Mouse (Mus musculus) megakaryocyte-erythroid progenitor cell, adult 5-6 weeks (primary cell): ENCODE measurements around the gene Cers5. TPM values are rescaled to one million over a fixed set of nuclear protein-coding genes. Genes with fewer than 3 reads are reported as not detected.
"Not testable (repeated sequence)": the region's sequence is repeated elsewhere in the genome, so short reads cannot be mapped to it uniquely, and the experiment has no call there.

ENCODE experiments used
- ATAC-seq: replicated peaks from 2 replicates; pipeline ENCODE4 v1.8.0; 2016; ENCODE audit warnings: mild to moderate bottlenecking, inconsistent platforms; ENCODE audit not compliant: severe bottlenecking, poor library complexity, low FRiP score, low TSS enrichment
- total RNA-seq, 2 experiments: library from RNA; stranded (forward) in 1 of 2; stranded (reverse) in 1 of 2; fragments of 200-1000, 215-1000 nt in 1 of 2; fragments of >200 nt in 1 of 2; fragmentation: Nextera tagmentation in 1 of 2; gene quantifications; 2 replicates each; pipeline ENCODE4 v1.2.3; 2014 to 2017

Cers5 gene
- total RNA-seq, 2 experiments from 2014 or later = 2.2 to 7.2 TPM

DNA sequence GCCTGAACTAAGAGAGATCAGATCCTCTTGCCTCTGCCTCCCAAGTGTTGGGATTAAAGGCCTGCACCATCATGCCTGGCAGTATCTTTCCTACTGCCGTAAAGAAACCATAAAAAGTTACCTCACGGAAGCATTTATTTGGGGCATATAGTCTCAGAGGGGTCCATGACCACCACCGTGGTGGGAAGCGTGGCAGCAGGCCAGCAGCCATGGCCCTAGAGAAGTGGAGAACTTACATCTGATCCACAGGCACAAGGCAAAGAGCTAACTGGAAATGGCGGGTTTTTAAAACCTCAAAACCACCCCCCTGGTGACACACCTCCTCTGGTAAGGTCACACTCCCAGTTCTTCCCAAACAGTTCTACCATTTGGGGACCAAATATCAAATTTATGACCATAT is 44.5 kb downstream of the Cers5 start:
- ATAC-seq = no peak

DNA sequence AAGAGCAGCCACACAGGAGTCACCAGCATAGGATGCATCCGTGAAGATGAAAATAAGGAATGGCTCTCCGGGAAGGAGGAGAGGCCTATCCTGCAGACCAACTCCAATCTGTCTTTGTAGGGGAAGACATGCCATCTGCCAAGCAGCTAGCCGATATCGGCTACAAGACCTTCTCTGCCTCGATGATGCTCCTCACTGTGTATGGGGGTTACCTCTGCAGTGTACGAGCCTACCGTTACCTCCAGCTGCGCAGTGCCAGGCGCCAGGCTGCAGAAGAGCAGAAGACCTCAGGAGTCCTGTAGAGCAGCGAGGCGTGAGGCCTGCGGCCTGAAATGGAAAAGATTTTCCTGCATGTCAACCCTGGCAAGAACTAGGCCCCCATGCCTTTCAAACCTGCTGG is 45.2 kb downstream of the Cers5 start:
- no peak for ATAC-seq

DNA sequence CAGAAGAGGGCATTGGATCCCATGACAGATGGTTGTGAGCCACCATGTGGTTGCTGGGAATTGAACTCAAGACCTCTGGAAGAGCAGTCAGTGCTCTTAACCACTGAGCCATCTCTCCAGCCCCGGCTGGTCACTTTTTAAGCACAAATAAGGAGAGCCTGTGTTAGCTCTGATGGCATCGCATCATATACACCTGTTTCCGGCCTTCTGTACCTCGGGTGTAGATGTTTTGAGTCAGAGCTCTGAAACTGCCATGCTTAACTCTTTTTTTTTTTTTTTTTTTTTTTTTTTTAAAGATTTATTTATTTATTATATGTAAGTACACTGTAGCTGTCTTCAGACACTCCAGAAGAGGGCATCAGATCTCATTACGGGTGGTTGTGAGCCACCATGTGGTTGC is 45.6 kb downstream of the Cers5 start:
- ATAC-seq = not testable (repeated sequence)

DNA sequence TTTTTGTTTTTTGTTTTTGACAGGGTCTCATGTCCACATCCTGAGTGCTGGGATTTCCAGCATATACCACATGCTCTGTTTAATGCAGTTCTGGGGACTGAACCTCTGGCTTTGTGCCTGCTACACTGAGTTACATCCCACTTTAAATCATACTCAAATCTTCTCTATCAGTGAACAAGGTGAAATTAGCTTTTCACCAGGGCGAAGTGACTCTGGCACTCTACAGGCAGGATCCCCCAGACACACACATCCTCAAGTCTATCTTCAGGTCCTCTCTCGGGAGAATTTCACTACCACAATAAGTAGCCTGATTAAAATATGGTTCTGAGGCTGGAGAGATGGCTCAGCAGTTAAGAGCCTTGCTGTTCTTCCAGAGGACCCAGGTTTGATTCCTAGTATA is 46.1 kb downstream of the Cers5 start:
- ATAC-seq = no peak

DNA sequence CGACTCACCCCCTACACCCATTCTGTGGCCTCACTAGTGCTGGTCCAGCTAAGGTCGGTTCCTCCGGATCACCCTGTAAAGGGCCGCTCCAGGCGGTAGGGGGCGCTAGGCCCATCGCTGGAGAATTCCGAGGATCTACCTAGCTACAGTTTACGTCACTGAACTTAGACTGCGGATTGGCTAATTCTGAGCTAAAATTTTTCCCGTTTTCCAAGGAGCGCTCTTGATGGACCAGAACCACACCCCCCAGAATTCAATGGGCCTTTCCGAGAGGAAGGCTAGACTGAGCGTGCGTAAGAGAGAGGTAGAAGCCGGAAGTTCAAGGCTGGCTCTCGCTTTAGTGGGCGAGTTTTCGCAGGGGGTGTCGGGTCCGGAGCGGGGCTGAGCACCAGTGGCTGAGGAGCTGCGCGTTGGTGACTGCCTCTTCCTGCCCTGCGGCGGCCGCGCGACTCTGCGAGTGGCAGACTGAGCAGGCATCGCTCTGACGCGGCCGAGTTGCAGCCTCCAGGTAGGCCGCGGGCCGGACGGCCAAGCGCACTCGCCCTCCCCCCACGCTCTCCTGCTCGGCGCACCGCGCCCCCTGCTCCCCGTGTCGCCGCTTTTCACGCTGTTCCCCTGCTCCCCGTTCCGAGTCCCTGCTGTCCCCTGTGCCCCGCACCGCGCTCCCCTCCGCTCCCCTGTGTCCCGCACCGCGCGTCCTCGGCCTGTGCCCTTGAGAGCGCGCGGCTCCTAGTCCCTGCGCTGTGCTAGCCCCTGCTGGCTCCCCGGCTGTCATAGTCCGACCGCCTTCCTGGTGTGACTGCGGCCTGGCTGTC is 47.1 kb downstream of the Cers5 start, which contains the start of gene Cox14:
Cox14 (plus strand) TSS at position 278 of the 815 bp plus-strand sequence.
- peak; percentile 83 for ATAC-seq

DNA sequence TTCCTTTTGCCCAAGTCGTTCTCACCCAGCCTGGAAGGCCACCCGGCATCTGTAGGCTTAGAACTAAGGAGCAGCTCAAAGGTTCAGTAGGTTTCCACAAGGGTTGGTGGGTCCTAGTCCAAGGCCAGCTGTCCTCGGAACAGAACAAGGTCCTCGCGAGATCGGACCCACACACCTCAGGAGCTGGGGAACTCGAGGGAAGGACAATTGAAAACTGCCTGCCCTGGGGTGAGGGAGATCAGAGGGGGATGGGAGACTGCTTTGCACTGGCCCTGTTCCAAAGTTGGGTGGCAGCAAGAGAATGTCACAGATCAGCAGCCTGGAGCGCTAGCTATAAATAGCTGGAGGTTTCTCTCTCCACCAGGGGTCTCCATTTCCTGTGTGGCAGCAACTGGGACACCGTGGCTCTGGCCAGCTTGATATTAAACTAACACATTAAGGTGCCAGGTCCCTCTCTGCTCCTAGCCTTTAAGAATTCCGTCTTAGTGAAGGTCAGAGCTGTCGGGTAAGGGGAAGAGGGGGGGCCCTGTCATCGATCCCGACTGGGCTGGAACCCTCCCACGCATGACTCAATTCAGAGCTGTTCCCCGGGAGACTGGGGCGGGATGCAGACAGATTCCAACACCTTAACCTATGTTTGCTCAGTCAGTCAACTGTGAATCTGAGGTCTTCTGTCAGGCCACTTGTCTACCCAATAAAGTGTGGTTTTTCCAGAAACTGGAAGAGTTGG is 48.2 kb downstream of the Cers5 start:
- ATAC-seq = peak; percentile 36

DNA sequence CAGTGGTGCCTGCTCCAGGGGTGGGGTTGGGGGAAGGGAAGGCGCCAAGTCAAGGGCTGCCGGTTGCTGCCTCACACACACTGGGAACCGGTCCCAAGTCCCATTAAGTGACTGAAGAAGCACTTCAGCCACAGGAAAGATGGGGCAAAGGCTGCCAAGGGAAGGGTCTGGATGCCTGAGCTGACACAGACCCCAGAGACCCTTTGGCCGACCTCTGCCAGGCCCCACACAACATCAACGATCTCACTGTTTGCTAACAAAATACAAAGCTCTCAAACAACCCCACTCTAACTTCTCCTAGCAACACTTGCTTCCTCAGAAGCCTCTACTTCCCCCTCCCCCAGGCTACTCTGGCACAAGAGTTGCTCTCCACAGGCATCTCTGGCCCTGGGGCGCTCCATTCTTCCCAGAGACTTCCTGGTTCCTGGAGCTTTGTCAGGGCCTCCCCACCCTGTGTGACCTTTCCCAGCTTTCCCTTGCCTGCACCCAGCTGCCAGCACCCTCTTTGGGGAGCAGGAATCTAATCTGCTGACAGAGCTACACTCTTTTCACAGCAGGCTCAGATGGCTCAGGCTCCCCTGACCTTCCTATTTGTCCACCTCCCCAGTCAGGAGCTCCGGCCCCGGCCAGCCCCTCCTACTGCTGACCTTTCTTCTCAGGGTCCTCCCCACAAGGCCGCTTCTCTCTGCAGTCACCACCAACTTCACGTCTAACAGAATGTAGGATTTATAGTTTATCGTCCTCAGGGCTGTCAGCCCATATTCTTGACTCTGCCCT is 49.0 kb downstream of the Cers5 start:
- ATAC-seq = no peak

DNA sequence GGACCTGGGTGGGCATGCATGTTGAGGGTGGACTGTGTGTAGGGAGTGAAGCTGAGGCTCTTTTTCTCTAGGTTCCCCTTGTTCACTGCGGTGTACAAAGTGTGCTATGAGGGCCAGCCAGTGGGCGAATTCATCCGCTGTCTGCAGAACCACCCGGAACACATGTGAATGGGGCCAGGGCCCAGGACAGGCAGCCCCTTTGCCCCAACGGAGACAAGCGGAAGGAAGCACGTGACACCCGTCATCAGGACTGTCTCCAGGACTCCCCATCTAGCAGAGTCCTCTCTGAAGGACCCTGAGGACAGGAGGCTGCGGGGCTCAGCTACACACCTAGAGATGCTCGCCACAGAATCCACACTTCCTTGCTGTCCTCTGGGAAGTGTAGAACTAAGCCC is 49.6 kb downstream of the Cers5 start:
- ATAC-seq = no peak

DNA sequence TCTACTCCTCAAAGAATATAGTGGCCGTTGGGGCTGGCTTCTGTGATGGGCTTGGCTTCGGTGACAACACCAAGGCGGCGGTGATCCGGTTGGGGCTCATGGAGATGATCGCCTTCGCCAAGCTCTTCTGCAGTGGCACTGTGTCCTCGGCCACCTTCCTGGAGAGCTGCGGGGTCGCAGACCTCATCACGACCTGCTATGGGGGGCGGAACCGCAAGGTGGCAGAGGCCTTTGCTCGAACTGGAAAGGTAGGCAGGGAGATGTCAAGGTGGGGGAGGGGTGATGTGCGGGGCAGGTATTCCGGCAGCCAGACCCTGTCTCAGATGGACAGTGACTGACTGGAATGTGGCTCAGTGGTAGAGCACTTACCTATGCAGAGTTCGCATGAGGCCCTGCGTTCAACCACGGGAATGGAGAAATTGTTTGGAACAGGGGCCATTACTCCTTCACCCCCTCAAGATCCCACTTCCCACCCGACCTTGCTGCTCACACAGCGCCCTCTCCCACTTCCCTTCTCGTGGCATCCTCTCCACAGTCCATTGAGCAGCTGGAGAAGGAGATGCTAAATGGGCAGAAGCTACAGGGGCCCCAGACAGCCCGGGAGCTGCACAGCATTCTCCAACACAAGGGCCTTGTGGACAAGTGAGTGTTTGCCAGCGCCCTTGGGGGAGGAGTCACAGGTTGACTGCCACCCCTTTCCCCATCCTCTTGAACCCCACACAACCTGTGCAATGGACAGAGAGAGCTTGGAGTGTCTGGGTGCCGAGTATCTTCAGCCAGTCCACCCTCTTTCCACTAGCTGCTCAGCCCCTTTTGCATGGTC is 50.6 kb downstream of the Cers5 start:
- no peak for ATAC-seq

DNA sequence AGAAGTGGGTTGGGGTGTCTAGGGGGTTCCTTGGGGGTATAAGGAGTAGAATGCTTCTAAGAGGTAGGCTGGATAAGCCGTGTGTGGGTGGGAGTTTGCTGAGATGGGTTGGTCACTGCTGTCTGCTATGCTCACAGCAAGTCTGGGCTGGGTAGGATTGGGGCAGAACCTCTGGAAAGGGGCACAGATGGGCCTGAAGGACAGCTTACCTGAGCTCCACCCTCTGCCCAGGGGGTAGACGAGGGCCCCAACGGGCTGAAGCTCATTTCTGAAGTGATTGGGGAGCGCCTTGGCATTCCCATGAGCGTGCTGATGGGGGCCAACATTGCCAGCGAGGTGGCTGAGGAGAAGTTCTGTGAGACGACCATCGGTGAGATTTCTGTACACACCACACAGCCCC is 52.8 kb downstream of the Cers5 start:
- ATAC-seq = no peak

DNA sequence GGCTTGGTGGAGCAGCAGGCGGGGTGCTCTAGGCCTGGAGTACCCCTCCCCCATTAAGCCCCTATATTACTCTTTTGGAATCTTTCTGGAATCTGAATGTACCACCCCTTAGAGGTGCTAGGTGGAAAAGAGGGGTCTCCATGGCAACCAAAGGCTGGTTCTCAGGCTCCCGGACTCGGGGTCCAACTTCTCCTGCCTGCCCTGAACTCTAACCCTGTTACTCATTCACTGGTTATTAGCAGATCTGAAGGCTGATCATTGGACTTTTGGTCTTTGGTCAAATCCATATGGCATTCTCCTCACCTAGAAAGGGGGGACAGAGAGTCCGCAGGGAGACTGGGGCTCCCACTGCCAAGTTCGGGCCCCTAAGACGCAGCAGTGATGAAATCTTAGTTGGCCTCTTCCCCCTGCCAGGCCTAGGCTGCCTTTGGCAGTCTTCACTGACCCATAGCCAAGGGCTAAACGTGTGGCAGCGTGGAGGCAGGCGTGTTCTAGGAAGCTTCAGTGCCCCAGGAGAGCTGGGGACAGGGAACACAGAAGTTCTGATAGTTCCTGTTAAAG is 54.1 kb downstream of the Cers5 start:
- ATAC-seq = no peak

DNA sequence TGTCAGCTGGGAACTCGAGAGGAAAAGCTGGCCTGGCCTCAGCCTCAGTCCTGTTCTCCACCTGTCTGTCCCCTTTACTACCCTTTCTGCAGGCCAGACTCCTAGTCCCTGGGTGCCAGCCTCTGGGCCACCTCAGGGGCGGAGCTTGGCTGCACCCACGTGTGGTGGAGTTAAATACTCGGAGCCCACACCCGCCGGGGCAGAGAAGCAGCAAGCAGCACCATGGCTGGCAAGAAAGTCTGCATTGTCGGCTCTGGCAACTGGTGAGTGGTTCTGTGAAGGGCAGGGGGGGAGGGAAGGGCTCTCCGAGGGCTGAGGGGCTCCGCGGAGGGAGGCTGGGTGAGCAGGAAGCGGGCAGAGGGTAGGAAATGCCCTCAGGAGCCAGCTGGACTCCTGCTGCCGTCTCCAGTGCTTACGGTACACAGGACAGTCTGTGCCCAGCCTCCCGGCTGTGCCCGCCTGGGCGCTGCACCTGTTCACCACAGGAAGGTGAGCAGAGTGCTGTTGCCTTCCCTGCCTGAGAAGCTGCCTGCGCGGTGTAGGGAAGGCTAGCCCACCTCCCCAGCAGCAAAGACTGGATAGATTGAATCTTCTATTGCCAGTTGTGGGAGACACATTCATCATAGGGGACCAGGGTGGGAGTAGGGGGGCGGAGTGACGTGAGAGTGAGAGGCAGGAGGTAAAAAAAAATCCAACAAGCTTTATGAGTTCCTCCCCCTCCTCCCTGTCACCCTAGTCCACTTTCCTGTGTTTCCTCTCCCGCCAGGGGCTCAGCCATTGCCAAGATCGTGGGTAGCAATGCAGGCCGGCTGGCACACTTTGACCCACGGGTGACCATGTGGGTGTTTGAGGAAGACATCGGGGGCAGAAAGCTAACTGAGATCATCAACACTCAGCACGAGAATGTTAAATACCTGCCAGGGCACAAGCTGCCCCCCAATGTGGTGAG is 55.0 kb downstream of the Cers5 start, which contains the start of gene Gpd1:
Gpd1 (plus strand) TSS at position 130 of the 949 bp plus-strand sequence.
- no peak for ATAC-seq

DNA sequence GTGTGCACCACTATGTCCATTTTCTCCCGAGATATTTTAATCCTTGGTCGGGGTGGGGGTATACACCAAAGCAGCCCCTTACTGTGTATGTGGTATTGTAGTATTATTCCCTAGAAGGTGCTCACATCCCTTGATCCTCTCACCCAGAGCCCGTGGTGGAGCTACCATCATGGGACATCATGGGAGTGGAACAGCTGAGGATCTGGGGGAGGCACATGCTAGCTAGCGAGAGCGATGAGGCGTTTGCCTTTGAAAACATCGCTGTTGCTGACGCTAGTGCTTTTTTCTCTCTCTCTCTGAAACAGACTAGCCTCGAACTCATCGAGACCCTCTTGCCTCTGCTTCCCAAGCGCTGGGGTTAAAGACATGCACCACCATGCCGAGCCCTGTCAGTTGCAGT is 55.9 kb downstream of the Cers5 start:
- no peak for ATAC-seq

DNA sequence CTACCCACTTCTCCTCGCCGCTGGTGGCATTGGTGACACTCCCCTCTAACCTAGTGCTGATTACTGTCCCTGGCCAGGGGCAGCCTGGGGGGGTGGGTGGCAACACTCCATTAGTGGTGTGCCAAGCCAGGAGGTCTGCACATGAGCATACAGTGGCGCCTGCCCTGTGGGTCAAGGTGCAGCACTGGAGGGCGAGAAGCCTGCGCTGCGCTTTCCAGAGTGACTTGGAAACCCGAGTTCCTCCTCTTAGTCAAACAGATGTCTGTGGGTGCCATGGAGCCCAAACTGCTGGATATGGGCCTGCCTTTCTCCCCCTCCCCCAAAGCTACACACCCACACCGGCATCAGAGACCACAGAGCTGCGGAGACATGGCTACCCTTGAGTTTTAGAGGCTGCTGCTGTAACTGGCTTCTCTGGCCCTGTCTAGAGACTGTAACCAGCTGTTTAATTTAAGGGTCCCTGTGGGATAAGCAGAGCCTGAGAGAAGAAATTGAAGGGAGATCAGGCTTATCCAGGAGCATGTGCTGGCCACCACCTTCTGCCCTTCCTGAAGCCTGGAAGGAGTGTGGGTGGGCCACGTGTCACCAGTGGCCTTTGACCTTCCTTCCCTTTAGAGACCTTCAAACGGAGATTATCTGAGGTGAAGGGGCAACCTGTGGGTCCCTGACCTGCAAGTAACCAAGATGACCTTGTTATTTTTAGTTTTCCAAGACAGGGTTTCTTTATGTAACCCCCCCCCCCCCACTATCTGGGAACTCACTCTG is 56.5 kb downstream of the Cers5 start:
- no peak for ATAC-seq

DNA sequence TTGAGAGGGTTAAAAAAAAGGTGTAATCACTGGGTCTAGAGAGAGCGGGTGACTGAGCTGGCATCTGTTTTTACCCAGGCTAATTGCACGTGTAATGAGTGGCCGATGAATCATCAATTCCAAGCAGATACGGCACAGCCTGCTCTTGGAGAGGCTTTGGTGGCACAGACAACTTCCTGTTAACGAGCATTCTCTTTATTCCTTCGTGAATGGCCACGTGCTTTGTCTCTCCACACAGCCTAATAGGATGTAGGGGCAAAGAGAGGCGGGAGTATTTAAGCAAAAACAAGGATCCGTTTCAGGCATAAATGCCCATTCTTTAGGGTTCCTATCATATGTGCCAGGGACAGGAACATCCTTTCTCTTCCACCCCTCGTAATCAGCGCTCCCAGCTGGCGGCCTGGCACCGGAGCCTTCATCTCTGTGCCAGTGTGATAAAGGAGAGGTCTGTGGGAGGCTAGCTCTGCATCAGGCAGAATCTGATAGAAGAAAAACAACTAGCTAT is 57.3 kb downstream of the Cers5 start:
- peak; percentile 84 for ATAC-seq

DNA sequence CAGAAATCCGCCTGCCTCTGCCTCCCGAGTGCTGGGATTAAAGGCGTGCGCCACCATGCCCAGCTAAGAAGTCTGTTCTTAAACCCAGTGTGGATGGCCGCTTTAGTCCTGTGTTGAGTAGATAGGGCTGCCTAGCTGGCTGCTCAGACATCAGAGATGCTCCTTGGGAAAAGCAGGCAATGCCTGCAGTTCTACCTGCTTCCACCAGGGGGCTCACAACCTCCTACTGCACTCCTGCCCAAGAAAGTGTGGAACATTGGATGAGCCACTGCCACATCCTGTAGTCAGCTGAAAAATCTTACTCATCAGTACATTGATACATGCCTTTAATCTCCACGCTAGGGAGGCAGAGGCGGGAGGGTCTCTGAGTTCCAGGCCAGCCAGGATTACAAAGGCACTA is 57.8 kb downstream of the Cers5 start:
- ATAC-seq = peak; percentile 55

DNA sequence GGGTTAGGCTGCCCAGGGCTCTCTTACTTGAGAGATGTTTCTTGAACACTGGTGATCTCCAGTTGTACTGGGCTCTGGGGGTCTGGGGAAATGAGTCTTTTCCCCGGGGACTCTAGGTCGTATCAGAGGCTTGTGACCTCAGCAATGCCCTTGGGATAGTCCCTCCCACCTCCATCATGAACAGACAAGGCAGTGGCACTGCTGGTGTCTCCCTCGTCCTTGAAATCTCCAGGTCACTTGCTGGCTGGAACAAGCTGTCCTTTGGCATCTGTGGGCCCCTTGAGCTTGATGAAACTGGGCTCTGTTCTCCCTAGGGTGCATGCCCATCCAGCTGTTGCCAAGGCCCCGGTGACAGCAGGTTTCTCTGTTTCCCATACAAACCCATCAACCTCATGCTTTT is 58.5 kb downstream of the Cers5 start:
- ATAC-seq = no peak
